Mouse (Mus musculus): ENCODE results near the gene Aste1.

The Aste1 gene

GRCm38 (mm10) chr9:105395218-105395627 is at the start of gene Aste1, which contains the start of gene Nek11:
TSS of gene Aste1 (plus strand) at chr9:105395392.
TSS of gene Nek11 (minus strand) at chr9:105395524.
- peak; percentile 93 for DNase-seq (ENCODE audit: low spot score)

- no peak for DNase-seq (ENCODE audit: low spot score)
Measured at GRCm38 (mm10) chr9:105348242-105349031, 46.8 kb upstream of the Aste1 start.

GRCm38 (mm10) chr9:105349034-105349433 is 46.2 kb upstream of the Aste1 start:
- DNase-seq (ENCODE audit: low spot score) = no peak

GRCm38 (mm10) chr9:105362181-105362580 is 33.0 kb upstream of the Aste1 start:
- no peak for DNase-seq (ENCODE audit: low spot score)

- DNase-seq (ENCODE audit: low spot score) = no peak
Measured at GRCm38 (mm10) chr9:105363520-105364231, 31.5 kb upstream of the Aste1 start.

- DNase-seq (ENCODE audit: low spot score) = no peak
Measured at GRCm38 (mm10) chr9:105366199-105366598, 29.0 kb upstream of the Aste1 start.

GRCm38 (mm10) chr9:105368605-105369004 is 26.6 kb upstream of the Aste1 start:
- no peak for DNase-seq (ENCODE audit: low spot score)

- DNase-seq (ENCODE audit: low spot score) = no peak
Measured at GRCm38 (mm10) chr9:105374361-105374760, 20.8 kb upstream of the Aste1 start.

- no peak for DNase-seq (ENCODE audit: low spot score)
Measured at GRCm38 (mm10) chr9:105376411-105376810, 18.8 kb upstream of the Aste1 start.

- DNase-seq (ENCODE audit: low spot score) = no peak
Measured at GRCm38 (mm10) chr9:105376954-105377530, 18.1 kb upstream of the Aste1 start.

- DNase-seq (ENCODE audit: low spot score) = no peak
Measured at GRCm38 (mm10) chr9:105377622-105378021, 17.6 kb upstream of the Aste1 start.

- DNase-seq (ENCODE audit: low spot score) = no peak
Measured at GRCm38 (mm10) chr9:105379533-105380145, 15.6 kb upstream of the Aste1 start.

GRCm38 (mm10) chr9:105387403-105387802 is 7.8 kb upstream of the Aste1 start:
- no peak for DNase-seq (ENCODE audit: low spot score)

- peak; percentile 56 for DNase-seq (ENCODE audit: low spot score)
Measured at GRCm38 (mm10) chr9:105389289-105389688, 5.9 kb upstream of the Aste1 start.

GRCm38 (mm10) chr9:105390616-105391015 is 4.6 kb upstream of the Aste1 start:
- DNase-seq (ENCODE audit: low spot score) = no peak

GRCm38 (mm10) chr9:105394720-105395119 is 472 bp upstream of the Aste1 start:
- no peak for DNase-seq (ENCODE audit: low spot score)

GRCm38 (mm10) chr9:105408549-105408948 is 13.4 kb downstream of the Aste1 start:
- no peak for DNase-seq (ENCODE audit: low spot score)

- no peak for DNase-seq (ENCODE audit: low spot score)
Measured at GRCm38 (mm10) chr9:105459032-105459431, 63.8 kb downstream of the Aste1 start.

GRCm38 (mm10) chr9:105461496-105461895 is 66.3 kb downstream of the Aste1 start:
- DNase-seq (ENCODE audit: low spot score) = no peak
